Mouse (Mus musculus): ENCODE measurements around the gene Nrxn1.
A peak's percentile ranks its signal among the peaks of the same experiment; 100 is the strongest.

Gene Nrxn1

DNA sequence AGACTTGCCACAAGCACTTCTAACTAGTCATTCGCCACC is at the start of gene Nrxn1:
Nrxn1 (minus strand) TSS at position 30 of the 39 bp plus-strand sequence.
- no peak for DNase-seq

DNA sequence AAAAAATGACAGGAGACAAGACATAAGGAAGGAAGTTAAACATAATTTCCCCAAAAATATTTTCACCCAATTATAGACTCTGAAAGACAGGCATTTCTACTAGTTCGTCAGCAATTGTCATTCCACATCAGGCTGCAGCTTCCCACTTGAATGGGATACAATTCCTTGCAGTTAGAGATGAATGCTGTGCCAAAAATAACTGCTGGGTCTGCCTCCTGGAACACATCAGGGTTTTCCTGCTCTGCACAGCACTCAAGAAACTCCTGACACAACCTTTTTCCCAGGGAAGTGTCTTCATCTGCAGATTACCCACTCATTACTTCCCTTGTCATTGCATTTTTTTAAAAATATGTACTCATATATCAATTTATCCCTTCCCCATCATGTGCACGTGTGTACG is 44.0 kb upstream of the Nrxn1 start:
- DNase-seq: no peak

DNA sequence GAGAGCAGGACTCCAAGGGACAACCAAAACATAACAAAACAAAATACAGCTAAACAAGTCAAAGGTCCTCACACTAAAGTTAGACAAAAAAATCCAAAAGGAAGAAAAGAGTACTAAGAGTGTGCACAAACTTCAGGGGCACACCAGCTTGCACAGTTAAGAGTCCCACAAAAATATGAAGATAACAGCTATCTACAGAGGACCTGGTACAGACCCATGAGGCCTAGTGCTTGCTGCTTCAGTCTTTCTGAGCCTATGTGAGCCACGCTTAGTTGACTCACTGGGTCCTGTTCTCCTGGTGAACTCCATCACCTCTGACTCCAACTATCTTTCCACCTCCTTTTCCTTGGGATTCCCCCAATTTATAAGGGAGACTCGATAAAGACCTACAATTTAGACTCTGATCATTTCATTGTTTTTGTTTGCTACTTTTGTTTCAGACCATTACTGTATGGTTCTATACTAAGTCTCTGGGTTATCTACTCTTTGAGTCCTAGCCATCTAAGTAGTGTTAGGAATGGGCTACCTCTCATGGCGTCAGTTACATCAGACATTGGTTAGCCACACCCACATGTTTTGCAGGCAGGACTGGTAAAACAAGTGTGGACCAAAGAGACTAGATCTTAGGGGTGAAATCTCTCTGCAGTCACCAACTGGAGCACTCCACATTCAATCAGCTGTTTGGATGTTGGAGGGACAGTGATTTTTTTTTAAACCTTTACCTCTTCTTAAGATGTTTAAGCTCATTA is 20.2 kb upstream of the Nrxn1 start:
- no peak for DNase-seq

DNA sequence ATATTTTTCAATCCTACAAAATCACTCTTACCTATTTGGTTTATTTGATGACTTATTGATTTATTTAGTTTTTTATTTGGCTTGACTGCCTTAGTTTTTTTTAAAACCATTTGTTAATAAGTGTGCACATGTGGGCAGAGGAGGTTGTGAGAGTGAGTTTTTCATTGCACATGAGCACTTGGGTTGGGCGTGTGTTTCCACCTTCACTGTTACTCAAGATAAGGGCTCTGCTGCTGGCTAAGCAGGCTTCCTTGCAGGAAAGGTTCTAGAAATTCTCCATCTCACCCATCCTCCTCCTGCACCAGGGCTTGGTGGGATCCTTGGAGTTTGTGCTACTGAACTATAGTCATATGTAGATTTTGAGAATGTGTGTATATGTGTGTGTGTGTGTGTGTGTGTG is 19.2 kb upstream of the Nrxn1 start:
- no peak for DNase-seq

DNA sequence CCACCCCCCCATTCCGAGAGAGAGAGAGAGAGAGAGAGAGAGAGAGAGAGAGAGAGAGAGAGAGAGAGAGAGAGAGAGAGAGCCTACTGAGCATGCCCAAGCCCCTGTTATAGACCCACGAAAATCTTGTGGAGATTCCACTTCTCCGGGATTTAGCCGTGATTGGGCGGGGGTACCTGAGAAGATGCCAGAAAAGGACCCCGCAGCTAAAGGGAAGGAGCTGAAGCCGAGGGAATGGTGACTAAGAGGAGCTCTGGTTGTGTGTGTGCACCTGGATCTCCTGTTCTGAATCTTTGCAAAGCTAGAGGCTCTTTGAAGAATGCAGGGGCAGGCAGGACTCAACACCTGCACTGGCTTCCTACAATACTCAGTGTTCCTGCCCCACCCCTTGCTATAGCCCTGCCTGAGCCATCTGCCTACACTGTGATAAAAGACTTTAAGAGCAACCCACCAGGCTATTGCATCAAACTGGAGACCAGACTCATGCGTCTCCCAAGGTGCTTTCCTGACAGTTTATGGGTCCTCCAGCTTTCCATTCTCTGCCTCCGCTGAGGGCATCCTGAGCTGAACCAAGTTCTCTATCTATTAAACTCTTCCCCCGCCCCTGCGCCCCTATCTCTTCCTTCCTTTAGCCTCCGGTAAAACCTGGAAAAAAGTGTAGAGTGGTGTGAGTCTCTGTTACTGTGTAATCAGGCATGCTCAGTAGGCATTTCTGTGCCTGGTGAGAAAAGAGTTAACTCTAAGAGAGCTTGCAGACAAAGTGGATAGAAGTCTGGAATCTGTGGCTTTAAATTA is 407 bp upstream of the Nrxn1 start:
- DNase-seq: peak; percentile 41 to 65

DNA sequence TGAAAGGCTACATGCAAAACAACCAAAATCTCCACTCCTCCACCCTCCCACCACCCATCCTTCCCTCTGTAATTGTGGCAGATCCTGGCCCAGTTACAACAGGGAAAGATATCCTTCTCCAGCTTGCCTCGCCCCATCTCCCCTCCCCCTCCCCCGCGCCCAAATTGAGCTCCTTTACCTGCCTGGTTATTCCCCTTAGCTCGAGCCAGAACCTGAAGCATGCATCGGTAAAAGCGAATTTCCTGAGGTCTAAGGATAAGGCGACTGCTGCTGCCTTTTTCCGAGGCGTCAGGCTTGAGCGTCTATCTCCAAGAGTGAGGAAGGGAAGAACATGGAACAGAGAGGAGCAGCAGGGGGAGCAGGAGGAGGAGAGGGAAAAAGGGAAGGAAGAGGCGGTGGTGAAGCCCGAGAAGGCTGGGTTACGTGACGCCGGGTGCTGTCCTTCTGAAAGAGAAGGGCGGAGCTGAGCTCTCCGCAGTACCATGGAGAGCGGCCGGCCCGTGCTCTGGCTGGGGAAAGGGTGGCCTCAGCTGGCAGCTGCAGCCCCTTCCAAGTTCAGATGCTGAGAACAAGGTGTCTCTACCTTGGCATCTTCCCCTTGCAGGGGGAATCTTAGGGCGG is 340 bp downstream of the Nrxn1 start:
- peak; percentile 86 to 90 for DNase-seq

DNA sequence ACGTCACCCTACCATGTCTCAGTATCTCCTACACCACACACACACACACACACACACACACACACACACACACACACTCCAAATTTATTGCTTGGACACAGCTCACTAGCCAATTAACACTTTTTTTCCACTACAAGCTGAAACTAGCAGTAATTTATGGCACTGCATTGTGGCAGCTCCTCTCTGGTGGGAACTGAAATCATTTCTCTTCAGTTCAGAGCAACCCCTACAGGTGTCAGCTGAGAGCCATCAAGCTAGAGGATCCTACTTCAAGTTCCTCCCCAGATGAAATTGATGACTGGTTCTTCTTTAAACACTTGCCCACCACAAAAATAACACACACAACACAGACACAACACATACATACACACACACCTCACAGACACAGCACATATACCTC is 2.2 kb downstream of the Nrxn1 start:
- DNase-seq: peak; percentile 35 to 48

DNA sequence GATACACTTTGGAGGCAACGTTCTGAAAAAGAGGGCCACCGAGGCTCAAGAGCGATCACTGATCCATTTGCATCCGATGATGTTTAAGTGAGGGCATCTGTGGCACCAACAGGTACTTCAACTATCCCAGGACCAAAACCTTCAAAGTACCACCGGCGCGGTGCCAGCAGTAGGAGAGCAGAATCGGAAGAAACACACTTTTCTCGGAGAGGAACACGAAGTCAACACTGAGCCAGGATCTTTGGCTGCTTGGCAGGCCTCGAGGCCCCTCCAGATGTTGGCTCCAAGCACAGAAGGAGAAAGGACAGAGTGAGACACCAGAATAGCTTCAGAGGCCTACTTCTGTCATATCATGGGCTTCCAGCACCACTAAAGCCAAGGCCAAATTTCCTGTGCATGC is 3.9 kb downstream of the Nrxn1 start:
- DNase-seq: peak; percentile 12 to 29

DNA sequence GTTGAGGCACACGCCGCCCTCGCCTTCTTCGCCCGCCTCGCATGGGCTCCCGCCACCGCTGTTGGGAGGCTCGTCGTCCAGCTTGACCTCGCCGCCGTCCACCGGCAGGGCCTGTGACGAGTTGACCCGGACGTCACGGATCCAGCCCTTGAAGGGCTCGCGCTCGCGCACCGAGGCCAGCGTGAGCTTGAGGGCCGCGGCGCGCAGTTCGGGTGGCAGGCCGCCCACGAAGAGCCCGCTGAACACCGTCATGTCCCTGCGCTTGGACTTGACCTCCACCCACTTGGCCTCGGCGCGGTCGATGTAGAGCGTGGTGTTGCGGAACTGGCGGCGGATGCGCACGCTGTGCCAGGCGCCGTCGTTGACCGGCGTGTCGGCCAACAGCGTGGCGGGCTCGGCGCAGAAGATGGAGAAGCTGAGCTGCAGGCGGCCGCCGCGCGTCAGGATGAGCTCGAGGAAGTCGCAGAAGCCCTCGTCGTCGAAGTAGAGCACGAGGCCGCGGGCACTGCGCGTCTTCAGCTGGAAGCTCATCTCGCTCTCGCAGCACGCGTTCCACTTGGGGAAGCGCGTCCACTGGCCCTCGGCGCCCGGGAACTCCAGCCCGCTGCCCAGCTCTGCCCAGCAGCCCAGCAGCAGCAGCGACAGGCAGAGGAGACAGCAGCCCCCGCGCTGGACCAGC is 4.7 kb downstream of the Nrxn1 start:
- peak; percentile 18 to 36 for DNase-seq

DNA sequence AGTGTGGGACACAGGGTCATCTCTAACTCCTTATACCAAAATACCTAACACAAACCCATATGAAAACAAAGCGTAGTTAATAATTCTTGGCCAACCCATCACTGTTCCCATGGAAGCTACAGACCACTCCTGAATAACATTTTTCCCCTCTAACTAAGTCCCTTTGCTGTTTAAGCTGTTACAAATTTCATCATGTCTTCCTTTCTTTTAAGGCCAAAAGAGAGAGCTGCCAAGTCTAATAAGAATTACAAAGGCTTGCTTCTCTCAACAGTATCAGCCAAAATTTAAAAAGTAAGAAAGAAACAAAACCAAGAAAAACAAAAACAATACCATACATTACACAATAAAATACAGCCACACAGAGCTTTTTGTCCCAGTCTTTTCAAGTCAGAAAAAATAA is 6.5 kb downstream of the Nrxn1 start:
- DNase-seq: no peak

DNA sequence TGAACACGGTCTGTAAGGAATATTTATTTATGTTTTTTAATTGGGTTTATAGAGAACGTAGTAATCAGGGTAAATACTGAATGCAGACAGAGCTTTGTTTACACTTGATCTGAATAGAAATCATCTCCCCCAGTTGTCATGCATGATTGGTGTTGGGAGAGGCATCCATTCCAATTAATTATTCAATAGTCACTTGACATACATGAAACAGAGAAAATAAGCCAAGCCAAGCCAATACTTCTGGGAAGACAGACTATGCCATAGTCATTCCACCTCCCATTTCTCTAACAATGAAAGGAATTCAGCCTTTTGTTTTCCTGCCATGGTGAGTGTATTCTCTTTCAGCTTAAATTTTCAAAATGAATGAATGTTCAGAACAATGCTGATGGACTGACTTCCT is 7.5 kb downstream of the Nrxn1 start:
- no peak for DNase-seq

DNA sequence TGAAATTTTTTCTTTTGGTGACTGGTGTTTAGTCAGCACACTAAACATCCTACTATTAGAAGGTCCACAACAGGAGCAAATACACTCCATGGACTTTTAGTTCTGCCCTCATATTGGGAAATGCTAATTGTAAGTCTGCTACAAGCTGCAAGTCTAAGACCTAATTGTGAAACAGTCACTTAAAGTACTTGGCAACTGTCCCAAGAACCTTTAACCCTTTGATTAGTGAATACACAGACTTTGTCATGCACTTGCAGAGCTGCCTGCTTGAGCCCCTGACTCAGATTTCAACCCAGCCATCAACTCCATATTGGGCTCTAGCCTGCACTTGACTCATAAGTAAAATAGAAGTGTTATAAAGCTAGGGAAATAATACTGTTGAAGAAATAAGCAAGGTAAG is 13.8 kb downstream of the Nrxn1 start:
- DNase-seq: no peak

DNA sequence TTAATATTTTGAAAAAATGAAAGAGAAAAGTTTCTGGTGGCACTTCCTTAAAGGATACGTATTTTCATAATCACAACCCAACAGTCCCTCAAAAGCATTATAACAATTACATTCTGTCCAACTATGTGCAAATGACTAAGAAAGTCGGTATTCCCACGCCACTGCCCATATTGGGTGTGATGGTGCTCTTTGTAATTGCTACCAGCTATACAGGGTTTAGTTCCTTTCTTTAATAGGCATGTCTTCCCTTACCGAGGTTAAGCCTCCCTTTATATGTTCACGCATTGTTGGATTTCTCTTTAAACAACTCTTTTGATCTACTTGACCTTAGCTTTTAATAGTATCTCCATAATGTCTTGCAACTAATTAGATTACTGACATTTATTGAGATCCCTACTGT is 18.1 kb downstream of the Nrxn1 start:
- no peak for DNase-seq

DNA sequence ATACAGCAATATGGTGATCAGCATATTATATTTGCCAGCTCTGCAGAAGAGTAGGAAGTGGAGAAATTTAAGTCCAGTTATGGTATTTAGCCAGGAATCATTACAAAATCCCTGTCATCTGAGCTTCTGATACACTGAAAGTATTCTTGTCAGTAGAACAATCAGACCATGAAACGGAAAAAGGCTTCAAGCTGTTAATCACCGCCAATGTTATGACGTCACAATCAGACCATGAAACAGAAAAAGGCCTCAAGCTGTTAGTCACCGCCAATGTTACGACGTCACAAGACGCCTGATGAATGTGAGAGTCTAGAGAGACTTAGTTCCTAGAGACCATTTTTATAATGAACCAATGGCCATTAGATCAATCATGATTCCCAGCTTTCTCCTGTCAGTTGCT is 59.4 kb downstream of the Nrxn1 start:
- no peak for DNase-seq

DNA sequence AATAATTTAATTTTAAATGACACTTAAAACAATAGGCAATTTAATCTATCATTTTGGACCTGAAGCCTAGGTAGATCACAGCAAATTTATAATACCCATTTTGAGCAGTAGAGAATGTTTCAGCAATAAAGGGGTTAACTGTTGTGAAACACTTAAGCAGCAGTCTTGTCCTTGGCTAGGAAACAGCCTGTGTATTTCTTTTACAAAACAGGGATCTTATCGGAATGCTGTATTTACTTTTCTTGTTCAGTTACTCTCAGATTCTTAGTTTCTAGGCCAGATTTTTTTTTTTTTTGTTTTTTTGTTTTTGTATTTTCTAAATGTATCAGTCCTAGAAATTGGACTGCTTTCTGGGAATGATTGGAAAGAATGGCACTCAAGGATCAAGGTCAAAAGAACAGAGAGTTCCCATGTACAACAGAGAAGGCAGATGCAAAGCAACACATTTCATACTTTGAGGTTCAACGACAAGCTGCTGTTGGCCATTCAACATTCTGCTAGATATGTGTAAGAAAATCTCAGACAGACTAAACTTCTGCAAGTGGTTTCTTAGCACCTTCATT is 67.7 kb downstream of the Nrxn1 start:
- DNase-seq: no peak

DNA sequence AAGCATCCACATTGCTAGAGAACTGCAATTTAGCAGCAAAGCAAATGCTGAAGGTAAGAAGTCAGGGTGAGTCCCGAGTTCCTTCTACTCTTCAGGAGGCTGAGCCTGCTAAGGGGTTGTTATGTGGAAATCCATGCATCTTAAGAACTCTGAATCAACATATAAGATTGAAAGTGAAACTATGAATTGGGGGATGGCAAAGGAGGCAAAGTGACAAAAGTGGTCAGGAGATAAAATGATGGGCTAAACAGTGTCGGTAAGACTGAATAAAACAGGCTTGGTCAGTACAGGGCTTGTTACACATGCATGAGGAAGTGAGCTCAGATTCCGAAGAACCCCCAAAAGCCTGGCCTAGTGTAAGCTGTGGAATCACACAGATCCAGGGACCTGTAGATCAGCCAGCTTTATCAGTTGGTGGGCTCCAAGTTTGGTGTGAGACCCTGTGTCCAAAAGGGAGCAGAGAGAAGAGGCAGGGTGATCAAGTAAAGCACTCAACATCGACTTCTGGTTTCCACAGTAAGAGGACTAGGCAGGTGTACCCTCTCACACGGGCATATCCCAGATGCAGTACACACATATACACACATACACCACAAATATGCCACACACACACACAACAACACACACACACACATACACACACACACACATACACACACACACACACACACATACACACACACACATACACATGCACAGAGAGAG is 85.3 kb downstream of the Nrxn1 start:
- DNase-seq: no peak

DNA sequence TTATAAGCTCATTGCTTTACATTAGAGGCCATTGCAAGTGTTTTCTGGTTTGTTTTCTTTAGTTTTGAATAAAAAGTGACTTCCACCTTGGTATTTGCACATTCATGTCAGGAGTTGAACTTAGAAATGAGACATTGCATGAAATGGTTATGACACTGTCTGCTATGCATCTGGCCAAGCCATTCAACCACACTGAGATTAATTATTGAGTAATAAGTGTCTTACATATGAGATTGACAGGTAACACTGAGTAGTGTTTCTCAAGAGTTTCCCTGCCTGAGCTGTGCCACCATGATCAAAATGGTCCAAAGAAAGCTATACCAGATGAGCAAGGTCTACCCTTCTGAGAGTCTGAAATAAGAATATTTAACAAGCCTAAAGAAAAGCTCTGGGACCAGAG is 92.5 kb downstream of the Nrxn1 start:
- DNase-seq: no peak

DNA sequence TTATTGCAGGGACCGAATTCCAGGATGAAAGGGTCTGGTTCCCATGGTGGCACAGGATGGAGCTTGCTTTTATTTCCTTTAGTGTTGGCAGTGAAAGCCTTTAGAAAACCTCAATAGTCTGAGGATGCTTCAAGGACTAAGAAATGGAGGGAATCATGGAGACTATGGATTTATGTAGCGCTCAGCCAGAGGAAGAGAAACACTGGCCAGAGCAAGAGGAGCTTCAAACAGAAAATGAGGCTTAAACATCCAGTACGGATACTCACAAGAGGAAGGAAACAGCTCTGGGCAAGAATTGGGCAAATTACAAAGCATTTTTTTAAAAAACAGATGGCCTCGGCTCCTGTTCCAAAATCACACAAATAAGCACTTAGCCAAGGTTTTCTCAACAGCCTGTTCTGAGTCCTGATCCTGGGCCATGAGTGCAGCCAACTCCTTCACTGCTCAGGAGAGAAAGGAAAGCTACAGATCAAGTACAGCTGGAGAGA is 93.2 kb downstream of the Nrxn1 start:
- peak; percentile 70 to 80 for DNase-seq

DNA sequence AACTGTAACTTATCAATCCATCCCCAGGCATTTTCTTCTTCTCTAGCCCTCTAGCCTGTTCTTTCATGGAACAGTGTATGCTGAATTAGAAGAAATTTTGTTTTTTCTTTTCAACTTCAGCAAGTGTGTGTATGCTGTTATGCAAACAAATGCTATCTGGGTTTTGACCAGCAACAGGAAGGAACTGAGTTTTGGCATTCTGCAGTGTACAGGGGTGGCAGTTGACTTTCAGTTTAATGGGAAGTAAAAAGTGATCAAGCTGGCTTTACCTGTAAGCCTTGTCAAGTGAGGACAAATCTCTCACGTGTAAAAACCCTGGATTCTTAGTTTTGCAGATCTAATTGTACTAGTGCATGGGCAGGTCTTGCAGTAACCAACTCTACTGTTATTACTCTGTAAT is 95.2 kb downstream of the Nrxn1 start:
- no peak for DNase-seq

DNA sequence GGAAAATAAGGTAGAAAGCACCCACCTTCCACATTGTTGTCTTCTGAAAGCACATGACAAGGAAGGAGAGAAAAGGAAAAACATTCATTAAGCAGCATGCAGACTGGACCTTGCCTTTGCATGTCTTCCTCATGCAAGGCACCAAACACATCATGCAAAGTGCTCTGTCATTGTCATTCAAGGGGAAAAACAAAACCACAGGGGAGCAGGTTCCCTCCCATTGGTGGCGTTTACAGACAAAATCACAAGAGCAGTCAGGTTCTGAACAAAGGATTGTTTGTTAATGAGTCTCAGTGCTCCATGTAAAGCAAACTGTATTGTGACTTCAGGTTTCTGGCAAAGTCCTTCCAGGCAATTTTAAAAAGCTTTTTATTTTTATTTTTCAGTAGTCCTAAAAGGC is 97.4 kb downstream of the Nrxn1 start:
- no peak for DNase-seq

DNA sequence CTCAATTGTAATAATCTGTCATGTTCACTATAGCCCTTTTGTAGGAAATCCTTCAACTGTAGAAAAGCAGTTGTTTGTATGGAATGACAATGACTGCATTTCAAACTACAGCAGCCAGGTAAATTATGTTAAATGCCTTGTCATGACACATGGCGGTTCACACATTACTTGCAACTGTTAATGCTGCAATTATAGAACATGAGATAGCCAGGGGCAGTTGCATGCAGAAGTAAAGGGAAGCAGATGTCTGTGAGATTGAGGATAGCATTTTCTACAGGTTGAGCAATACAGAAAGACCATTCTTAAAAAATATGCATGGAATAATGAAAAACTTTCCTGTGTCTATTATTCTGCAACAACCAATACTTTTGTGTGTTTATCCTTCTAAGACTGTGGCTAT is 98.6 kb downstream of the Nrxn1 start:
- no peak for DNase-seq

DNA sequence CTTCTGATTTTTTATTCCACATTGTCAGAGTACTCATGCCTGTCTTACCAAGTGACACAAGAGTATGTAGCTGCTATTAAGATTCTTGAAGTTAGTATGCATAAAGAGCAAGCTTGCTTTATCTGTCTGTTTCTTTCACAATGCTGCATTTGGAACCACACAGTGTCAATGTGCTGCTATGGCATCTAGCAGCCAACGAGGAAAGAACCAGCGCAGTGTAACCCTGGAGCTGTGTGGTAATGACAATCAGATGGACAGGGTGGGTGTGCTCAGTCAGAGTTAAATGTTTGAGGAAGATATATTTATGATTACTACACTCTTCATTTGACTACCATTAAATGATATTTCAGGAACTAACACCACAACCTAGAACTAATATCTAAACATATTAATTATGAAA is 102.1 kb downstream of the Nrxn1 start:
- no peak for DNase-seq

DNA sequence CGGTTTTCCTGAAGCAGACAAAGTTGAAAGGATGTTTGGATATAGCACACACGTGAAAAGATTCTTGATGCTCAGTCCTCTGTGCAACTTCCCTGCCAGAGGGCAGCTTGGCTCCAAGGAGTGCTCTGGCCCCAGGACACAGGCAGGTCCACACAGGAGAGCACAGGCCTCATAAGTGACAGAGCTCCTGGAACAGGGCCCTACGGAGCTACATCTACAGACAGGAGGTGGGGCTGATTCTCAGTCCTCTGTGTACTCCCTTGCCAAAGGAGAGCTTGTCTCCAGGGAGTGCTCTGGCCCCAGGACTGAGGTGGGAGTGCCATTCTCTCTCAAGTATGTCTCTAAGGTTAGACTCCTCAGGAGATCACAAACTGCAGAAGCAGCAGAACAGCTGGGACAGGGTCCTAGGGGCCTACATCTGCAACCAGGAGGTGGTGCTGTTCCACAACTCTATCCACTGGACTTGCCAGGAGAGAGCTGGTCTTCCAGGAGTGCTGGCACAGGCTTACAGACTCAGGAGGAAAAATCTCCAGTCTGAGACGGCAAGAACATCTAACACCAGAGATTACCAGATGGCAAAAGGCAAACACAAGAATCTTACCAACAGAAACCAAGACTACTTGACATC is 129.9 kb downstream of the Nrxn1 start:
- DNase-seq: peak; percentile 31 to 33
